Mouse (Mus musculus) lung, embryonic 15.5 days (tissue): ENCODE measurements around the gene Prim2. TPM values are rescaled to one million over a fixed set of nuclear protein-coding genes. Genes with fewer than 3 reads are reported as not detected.

ENCODE experiments used
- ATAC-seq: fragments of 200-750 bp; cut with Nextera tagmentation; 2 replicates; pipeline ENCODE4 v1.8.0; 2017; ENCODE audit warnings: moderate number of reproducible peaks, borderline replicate concordance; ENCODE audit not compliant: low FRiP score, low TSS enrichment; ENCODE audit errors: extremely low read depth
- H3K27ac ChIP-seq: fragments of 300-500 bp; sonication (generic); 2 replicates; pipeline ENCODE4 v1.5.1; 2015; ENCODE audit warnings: moderate library complexity, mild to moderate bottlenecking, inconsistent platforms
- H3K27me3 ChIP-seq: fragments of 300-500 bp; sonication (generic); 2 replicates; pipeline ENCODE4 v1.6.1; 2015; ENCODE audit warnings: inconsistent platforms
- H3K36me3 ChIP-seq: fragments of 300-500 bp; sonication (generic); 2 replicates; pipeline ENCODE4 v1.6.1; 2015; ENCODE audit warnings: inconsistent platforms
- H3K4me1 ChIP-seq: fragments of 300-500 bp; sonication (generic); 2 replicates; pipeline ENCODE4 v1.6.1; 2015; ENCODE audit warnings: inconsistent platforms
- H3K4me2 ChIP-seq: fragments of 300-500 bp; sonication (generic); 2 replicates; pipeline ENCODE4 v1.6.1; 2015; ENCODE audit warnings: inconsistent platforms, mild to moderate bottlenecking, moderate library complexity
- H3K4me3 ChIP-seq: fragments of 300-500 bp; sonication (generic); 2 replicates; pipeline ENCODE4 v1.5.1; 2015; ENCODE audit warnings: mild to moderate bottlenecking, inconsistent platforms
- H3K9ac ChIP-seq: fragments of 300-500 bp; sonication (generic); 2 replicates; pipeline ENCODE4 v1.6.1; 2015; ENCODE audit warnings: inconsistent platforms
- H3K9me3 ChIP-seq: fragments of 300-500 bp; sonication (generic); 2 replicates; pipeline ENCODE4 v1.6.1; 2016; ENCODE audit warnings: inconsistent platforms
- WGBS: fragments of 180-500 bp; shearing (Covaris S2); methylation state at CpG from one replicate; pipeline ENCODE4 v1.1.7; 2015; 5-methylcytosine and 5-hydroxymethylcytosine counted together
- polyA plus RNA-seq: library from polyadenylated mRNA; unstranded; fragments of >200 nt; fragmentation: Nextera tagmentation; extraction: Ambion mirVana; gene quantifications from 2 replicates; pipeline ENCODE4 v1.2.1, GENCODE M21; 2015

Gene Prim2
- polyA plus RNA-seq: 39.9 and 45.1 TPM in 2 replicates

DNA sequence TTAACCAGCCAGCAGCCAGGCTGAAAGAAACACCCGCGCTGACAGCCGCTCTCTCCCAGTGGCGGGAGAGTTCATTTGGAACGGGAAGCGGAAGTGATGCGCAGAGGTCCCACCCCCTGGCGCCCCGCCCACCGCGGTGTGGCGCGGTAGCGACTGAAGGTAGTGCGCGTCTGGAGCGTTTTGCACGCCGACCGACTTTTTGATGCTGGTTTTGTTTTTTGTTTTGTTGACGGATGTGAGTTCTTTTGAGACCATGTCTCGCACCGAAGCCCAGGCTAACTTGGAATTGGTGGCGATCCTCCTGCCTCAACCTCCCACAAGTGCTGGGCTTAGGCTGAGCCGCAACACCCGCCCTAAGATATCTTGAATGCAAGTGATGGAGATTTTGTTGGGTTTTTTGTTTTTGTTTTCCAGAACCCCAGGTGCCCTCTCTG is at the start of gene Prim2:
Gene Prim2, minus strand, starts transcription at position 88 of the 434 bp plus-strand sequence.
- under 1% methylated on average over 26 of the region's 26 CpGs for WGBS
- Histone ChIP-seq H3K9me3 (no peaks in the 10 kb centered on the region), H3K27ac (peak within 1 kb of the TSS; percentile 83), H3K4me2 (peak within 1 kb of the TSS; percentile 88), H3K4me3 (peak within 1 kb of the TSS; percentile 71), H3K36me3 (peaks cover 15% of the 10 kb centered on the region; the same call in 1 of the 2 replicates), H3K9ac (peak within 1 kb of the TSS; percentile 63), H3K4me1 (peaks cover 8% of the 10 kb centered on the region; the same call in 1 of the 2 replicates), H3K27me3 (no peaks in the 10 kb centered on the region)
- peak; percentile 90 for ATAC-seq

DNA sequence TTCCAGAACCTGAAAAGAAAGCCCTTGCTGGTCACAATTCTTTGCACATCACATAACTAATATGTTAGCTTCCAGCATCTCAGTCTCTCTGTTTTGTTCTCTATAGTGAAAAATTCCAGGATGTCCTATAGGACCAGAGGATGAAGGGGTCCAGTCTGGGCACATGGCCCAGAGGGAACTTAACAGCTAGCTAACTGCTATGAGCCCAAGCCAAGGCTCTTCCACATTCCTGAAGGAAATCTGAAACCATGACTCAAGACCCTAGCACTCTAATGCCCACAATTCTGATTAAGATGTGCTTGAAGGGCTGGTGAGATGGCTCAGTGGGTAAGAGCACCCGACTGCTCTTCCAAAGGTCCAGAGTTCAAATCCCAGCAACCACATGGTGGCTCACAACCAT is 48.0 kb upstream of the Prim2 start:
- Histone ChIP-seq H3K9ac (no peak overlapping the region), H3K27me3 (no peaks in the 10 kb centered on the region), H3K27ac (no peak overlapping the region), H3K9me3 (no peaks in the 10 kb centered on the region), H3K4me3 (no peak overlapping the region), H3K36me3 (peaks cover 6% of the 10 kb centered on the region; the same call in 1 of the 2 replicates), H3K4me2 (no peak overlapping the region), H3K4me1 (peaks cover 6% of the 10 kb centered on the region)
- WGBS: 76% methylated on average over 1 of the region's 1 CpGs
- no peak for ATAC-seq

DNA sequence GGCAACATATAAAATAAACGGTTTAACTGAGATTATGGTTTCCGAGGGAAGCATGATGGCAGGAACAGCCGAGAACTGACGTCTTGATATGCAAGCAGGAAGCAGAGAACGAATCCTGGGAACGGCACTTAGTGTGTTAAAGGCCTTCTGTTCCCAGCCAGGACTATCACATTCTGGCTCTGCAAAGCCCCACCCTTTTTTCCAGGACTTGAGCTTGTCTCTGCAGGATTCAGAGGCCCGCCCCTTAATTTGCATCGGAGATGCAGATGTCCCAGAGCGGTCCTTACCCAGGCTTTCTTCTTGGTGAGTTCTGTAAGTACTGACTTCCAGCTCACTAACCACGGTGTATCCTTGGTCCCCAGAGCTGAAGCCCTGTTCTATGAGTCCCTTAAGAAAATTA is 45.2 kb upstream of the Prim2 start:
- Histone ChIP-seq H3K4me1 (no peaks in the 10 kb centered on the region), H3K27ac (no peak overlapping the region), H3K4me3 (no peak overlapping the region), H3K9me3 (no peaks in the 10 kb centered on the region), H3K9ac (no peak overlapping the region), H3K27me3 (no peaks in the 10 kb centered on the region), H3K36me3 (no peaks in the 10 kb centered on the region), H3K4me2 (no peak overlapping the region)
- ATAC-seq: no peak
- WGBS: 7% methylated on average over 10 of the region's 10 CpGs

DNA sequence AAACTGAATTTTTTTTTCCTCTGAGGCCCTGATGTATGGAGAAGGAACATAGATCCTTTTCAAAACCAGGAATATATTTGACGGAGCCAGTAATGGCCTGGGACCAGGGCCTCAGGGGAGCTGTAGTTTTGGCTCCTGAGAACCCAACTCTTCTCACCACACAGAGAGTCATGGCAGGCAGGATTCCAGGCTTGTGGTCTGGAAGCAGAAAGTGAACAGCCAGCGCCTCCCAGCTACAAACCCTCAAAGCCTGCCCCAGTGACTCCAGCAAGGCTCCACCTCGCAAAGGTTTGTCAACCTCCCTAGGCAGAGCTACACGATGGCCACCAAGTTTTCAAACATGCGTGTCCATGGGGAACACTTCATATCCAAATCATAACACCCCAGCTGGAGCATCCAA is 42.4 kb upstream of the Prim2 start:
- H3K27ac ChIP-seq: no peak overlapping the region
- no peak overlapping the region for H3K4me3 ChIP-seq
- H3K9ac ChIP-seq: no peak overlapping the region
- no peaks in the 10 kb centered on the region for H3K4me1 ChIP-seq
- 85% methylated on average over 5 of the region's 5 CpGs for WGBS
- no peaks in the 10 kb centered on the region for H3K36me3 ChIP-seq
- no peak overlapping the region for H3K4me2 ChIP-seq
- no peaks in the 10 kb centered on the region for H3K9me3 ChIP-seq
- no peaks in the 10 kb centered on the region for H3K27me3 ChIP-seq
- no peak for ATAC-seq

DNA sequence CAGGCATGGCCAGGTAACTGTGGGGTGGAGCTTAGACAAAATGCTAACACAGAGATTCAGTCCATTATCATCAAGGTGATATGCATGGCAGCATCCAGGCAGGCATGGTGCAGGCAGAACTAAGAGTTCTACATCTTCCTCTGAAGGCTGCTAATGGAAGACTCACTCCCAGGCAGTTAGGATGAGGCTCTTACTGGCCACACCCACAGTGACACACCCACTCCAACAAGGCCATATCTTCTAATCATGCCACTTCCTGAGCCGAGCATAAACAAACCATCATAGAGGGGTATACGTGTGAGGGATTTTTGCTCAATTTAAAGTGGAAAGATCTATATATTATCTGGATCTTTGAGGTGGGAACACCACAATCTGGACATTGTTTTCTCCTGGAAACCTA is 40.0 kb upstream of the Prim2 start:
- H3K9ac ChIP-seq: no peak overlapping the region
- no peaks in the 10 kb centered on the region for H3K27me3 ChIP-seq
- 38% methylated on average over 2 of the region's 2 CpGs for WGBS
- H3K36me3 ChIP-seq: no peaks in the 10 kb centered on the region
- no peaks in the 10 kb centered on the region for H3K4me1 ChIP-seq
- no peak for ATAC-seq
- H3K9me3 ChIP-seq: no peaks in the 10 kb centered on the region
- no peak overlapping the region for H3K4me2 ChIP-seq
- H3K27ac ChIP-seq: no peak overlapping the region
- H3K4me3 ChIP-seq: no peak overlapping the region

DNA sequence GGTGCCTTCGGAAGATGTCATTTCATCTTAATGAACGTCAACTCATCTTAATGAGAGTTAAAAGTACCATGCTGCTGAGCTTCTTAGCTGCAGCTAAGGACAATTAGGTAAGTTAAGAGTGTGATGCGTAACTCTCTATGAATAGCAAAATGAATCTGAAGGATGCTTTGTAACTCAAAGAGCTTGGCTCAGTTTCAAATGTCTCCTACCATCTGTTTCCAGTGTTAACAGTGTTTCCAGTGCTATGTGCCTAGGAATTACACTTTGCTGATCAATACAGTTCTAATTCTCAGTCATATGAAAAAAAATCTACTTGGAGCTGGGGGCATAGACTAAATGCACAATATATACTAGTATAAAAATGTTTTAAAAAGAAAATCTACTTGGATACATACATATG is 31.6 kb upstream of the Prim2 start:
- no peak overlapping the region for H3K27ac ChIP-seq
- WGBS: 90% methylated on average over 3 of the region's 3 CpGs
- H3K36me3 ChIP-seq: no peaks in the 10 kb centered on the region
- H3K9ac ChIP-seq: no peak overlapping the region
- no peak for ATAC-seq
- H3K9me3 ChIP-seq: no peaks in the 10 kb centered on the region
- H3K4me3 ChIP-seq: no peak overlapping the region
- H3K27me3 ChIP-seq: no peaks in the 10 kb centered on the region
- no peaks in the 10 kb centered on the region for H3K4me1 ChIP-seq
- no peak overlapping the region for H3K4me2 ChIP-seq

DNA sequence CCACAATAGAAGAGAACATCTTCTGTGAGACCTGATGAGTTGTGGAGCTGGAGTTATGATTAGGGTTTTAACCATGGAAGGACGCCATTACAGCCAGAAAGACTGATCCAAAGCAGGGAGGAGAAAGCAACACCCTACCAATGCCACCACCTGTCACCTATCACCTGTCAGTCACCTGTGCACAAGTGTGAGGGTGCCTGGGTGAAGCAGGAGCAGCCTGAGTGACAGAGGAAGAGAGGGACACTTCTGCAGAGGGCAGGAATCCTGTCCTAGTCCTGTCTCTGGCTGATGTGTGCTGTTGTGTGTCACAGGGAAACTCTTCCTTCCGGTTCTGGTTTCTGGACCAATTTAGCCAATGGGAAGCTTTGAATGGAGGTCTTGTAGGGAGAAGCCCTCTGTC is 26.4 kb upstream of the Prim2 start:
- H3K4me2 ChIP-seq: no peak overlapping the region
- H3K9me3 ChIP-seq: no peaks in the 10 kb centered on the region
- H3K27me3 ChIP-seq: no peaks in the 10 kb centered on the region
- 73% methylated on average over 2 of the region's 2 CpGs for WGBS
- no peak for ATAC-seq
- no peak overlapping the region for H3K27ac ChIP-seq
- no peaks in the 10 kb centered on the region for H3K36me3 ChIP-seq
- no peak overlapping the region for H3K9ac ChIP-seq
- no peak overlapping the region for H3K4me3 ChIP-seq
- no peaks in the 10 kb centered on the region for H3K4me1 ChIP-seq

DNA sequence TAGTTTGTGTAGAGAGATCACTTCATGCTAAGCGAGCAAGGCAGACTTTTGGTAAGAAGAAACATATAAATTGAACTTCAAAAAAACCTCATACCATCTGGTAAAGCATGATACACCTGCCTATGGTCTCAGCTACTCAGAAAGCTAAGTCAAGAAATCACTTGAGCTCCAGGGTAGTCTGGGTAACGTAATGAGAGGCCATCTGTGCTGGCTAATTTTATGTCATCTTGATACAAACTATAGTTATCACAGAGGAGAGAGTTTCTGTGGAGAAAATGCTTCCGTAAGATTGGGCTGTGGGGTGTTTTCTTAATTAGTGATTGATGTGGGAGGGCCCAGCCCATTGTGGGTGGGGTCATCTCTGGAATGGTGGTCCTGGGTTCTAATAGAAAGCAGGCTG is 24.3 kb upstream of the Prim2 start:
- Histone ChIP-seq H3K27ac (no peak overlapping the region), H3K27me3 (no peaks in the 10 kb centered on the region), H3K4me3 (no peak overlapping the region), H3K9me3 (no peaks in the 10 kb centered on the region), H3K9ac (no peak overlapping the region), H3K36me3 (no peaks in the 10 kb centered on the region), H3K4me2 (no peak overlapping the region), H3K4me1 (no peaks in the 10 kb centered on the region)
- no peak for ATAC-seq
- 79% methylated on average over 3 of the region's 3 CpGs for WGBS

DNA sequence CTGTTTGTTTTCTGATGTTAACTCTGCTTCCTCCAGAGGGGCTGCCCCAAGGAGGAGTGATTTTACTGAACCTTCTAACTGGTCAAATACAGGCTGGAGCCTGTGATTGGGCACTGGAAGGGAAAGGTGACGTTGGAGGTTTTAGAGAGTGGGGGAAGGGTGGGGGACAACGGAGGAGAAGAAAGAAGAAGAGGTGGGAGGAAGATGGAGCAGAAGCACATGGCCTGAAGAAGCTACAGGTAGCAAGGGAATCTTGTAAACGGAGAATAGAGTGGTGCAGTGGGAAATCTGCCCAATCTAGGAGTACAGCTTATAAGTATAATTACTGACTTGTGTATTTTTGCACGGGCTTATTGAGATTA is 20.5 kb upstream of the Prim2 start:
- no peaks in the 10 kb centered on the region for H3K4me1 ChIP-seq
- H3K27me3 ChIP-seq: no peaks in the 10 kb centered on the region
- WGBS: 35% methylated on average over 4 of the region's 4 CpGs
- no peak overlapping the region for H3K27ac ChIP-seq
- no peak overlapping the region for H3K4me3 ChIP-seq
- H3K9me3 ChIP-seq: no peaks in the 10 kb centered on the region
- ATAC-seq: no peak
- H3K36me3 ChIP-seq: no peaks in the 10 kb centered on the region
- H3K9ac ChIP-seq: no peak overlapping the region
- no peak overlapping the region for H3K4me2 ChIP-seq

DNA sequence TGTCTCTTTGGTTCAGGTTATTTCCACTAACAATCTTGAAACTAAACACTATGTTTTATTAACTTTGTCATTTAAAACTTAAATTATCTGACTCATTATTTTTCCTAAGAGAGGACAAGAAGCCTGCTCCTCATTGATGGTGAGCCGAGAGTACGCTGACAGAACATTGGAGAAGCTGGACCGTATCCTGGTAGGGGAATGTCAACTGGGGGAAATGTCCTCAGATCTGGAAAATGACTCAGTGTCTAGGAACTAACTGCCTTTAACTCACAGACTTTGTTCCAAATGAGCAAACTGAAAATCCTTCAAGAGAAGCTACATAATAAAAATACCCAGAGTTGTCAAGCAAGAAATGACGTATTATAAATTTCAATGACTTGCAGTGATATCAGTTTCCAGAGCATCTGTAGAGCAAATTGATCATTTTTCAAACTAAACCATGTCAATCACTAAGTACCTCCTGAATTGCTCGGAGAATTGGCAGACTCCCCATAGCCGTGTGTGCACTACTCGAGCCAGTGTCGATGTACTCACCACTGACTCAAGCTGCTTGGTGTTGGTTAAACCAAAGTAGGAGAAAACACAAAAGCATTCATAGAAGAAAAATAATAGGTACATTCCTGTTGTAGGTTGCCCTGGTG is 20.0 kb upstream of the Prim2 start:
- no peaks in the 10 kb centered on the region for H3K36me3 ChIP-seq
- no peak for ATAC-seq
- no peak overlapping the region for H3K4me3 ChIP-seq
- H3K9me3 ChIP-seq: no peaks in the 10 kb centered on the region
- 77% methylated on average over 8 of the region's 8 CpGs for WGBS
- no peak overlapping the region for H3K4me2 ChIP-seq
- no peaks in the 10 kb centered on the region for H3K27me3 ChIP-seq
- no peak overlapping the region for H3K27ac ChIP-seq
- no peaks in the 10 kb centered on the region for H3K4me1 ChIP-seq
- no peak overlapping the region for H3K9ac ChIP-seq

DNA sequence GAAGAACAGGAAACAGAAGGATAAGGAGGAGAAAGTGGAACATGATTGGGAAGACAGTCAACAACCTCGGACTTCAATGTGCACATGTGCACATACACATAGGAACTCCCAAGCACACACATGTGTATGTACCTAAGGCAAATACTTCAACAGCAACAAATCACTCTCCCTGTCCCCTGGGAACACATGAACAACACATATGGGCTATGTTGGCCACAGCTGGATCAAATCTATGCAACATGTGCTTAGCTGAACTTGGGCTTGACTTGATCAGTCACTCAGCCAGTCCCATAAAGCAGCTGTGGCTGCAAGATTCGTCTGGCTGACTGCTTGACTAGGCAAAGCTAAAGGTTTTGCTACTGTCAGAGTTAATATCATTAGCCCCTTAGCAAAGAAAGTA is 19.2 kb upstream of the Prim2 start:
- H3K4me3 ChIP-seq: no peak overlapping the region
- H3K4me2 ChIP-seq: no peak overlapping the region
- H3K4me1 ChIP-seq: no peaks in the 10 kb centered on the region
- H3K27ac ChIP-seq: no peak overlapping the region
- no peaks in the 10 kb centered on the region for H3K27me3 ChIP-seq
- no peak overlapping the region for H3K9ac ChIP-seq
- no peaks in the 10 kb centered on the region for H3K9me3 ChIP-seq
- ATAC-seq: no peak
- H3K36me3 ChIP-seq: no peaks in the 10 kb centered on the region
- WGBS: 62% methylated on average over 2 of the region's 2 CpGs

DNA sequence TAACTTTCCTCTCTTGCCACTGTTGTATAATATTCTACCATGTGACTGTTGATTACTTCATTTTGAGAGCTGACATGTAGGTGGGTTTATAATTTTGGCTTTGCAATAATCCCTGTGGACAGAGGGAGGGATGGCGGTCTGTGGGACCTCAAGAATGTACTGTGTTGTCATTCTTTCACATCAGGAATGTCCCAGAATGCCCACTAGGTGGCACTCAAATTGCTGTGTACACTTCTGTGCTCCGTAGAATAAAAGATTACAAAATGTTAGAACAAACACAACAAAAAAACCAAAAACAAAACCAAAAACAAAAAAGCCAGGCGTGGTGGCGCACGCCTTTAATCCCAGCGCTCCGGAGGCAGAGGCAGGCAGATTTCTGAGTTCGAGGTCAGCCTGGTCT is 14.9 kb upstream of the Prim2 start:
- Histone ChIP-seq H3K27ac (no peak overlapping the region), H3K36me3 (no peaks in the 10 kb centered on the region), H3K9me3 (no peaks in the 10 kb centered on the region), H3K4me3 (no peak overlapping the region), H3K9ac (no peak overlapping the region), H3K4me1 (no peaks in the 10 kb centered on the region), H3K4me2 (no peak overlapping the region), H3K27me3 (no peaks in the 10 kb centered on the region)
- no peak for ATAC-seq
- 60% methylated on average over 8 of the region's 8 CpGs for WGBS

DNA sequence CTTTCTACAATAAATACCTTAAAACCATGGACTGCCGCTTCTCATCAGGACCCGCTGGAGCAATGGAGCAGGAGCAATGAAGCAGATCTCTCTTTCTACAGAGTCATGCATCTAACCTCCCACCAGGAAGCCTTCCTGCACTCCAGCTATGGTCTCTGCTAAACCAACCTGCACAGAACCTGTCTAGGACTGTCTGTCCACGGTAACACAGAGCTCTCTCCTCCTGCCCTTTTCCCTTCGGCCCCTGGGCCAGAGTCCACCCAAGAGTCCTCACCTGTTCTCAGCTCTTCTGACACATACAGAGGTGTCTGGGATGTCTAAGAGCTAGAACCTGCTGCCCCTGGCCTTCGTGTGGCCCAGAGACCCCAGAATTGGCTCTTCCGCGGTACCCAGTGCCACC is 11.3 kb upstream of the Prim2 start:
- no peaks in the 10 kb centered on the region for H3K27me3 ChIP-seq
- no peak overlapping the region for H3K4me2 ChIP-seq
- H3K9ac ChIP-seq: no peak overlapping the region
- ATAC-seq: no peak
- H3K9me3 ChIP-seq: no peaks in the 10 kb centered on the region
- WGBS: 89% methylated on average over 7 of the region's 7 CpGs
- H3K27ac ChIP-seq: no peak overlapping the region
- H3K4me3 ChIP-seq: no peak overlapping the region
- no peaks in the 10 kb centered on the region for H3K4me1 ChIP-seq
- no peaks in the 10 kb centered on the region for H3K36me3 ChIP-seq
